Mouse (Mus musculus) ovary, postnatal 36 days (tissue): Measurements from ENCODE around the gene Cacna1i.
A peak's percentile ranks its signal among the peaks of the same experiment; 100 is the strongest.

ENCODE experiments used
- DNase-seq: peaks from one replicate; pipeline ENCODE4 v3.0.0; 2022; ENCODE audit warnings: low spot score, mixed read lengths

Cacna1i gene

GRCm38 (mm10) chr15:80271858-80272396 is 15.1 kb upstream of the Cacna1i start:
- no peak for DNase-seq

- DNase-seq = no peak
These were observed 9.9 kb upstream of the Cacna1i start for GRCm38 (mm10) chr15:80277107-80277506.

- DNase-seq = peak; percentile 68
These were observed 9.4 kb upstream of the Cacna1i start for GRCm38 (mm10) chr15:80277625-80278024.

GRCm38 (mm10) chr15:80278121-80278759 is 8.8 kb upstream of the Cacna1i start:
- DNase-seq = no peak

- no peak for DNase-seq
These were observed 8.0 kb upstream of the Cacna1i start for GRCm38 (mm10) chr15:80279053-80279452.

- no peak for DNase-seq
These were observed 6.4 kb upstream of the Cacna1i start for GRCm38 (mm10) chr15:80280646-80281045.

GRCm38 (mm10) chr15:80288036-80288435 is 998 bp downstream of the Cacna1i start:
- no peak for DNase-seq

GRCm38 (mm10) chr15:80289436-80289835 is 2.4 kb downstream of the Cacna1i start:
- DNase-seq = peak; percentile 70

GRCm38 (mm10) chr15:80297146-80297545 is 10.1 kb downstream of the Cacna1i start:
- no peak for DNase-seq

GRCm38 (mm10) chr15:80303779-80304178 is 16.7 kb downstream of the Cacna1i start:
- no peak for DNase-seq

GRCm38 (mm10) chr15:80304188-80304587 is 17.1 kb downstream of the Cacna1i start:
- no peak for DNase-seq

- DNase-seq = no peak
These were observed 19.1 kb downstream of the Cacna1i start for GRCm38 (mm10) chr15:80306146-80306545.

GRCm38 (mm10) chr15:80314731-80315130 is 27.7 kb downstream of the Cacna1i start:
- no peak for DNase-seq

- no peak for DNase-seq
These were observed 30.1 kb downstream of the Cacna1i start for GRCm38 (mm10) chr15:80316966-80317634.

GRCm38 (mm10) chr15:80317841-80318530 is 30.9 kb downstream of the Cacna1i start:
- no peak for DNase-seq

- DNase-seq = no peak
These were observed 31.7 kb downstream of the Cacna1i start for GRCm38 (mm10) chr15:80318543-80319255.

- no peak for DNase-seq
These were observed 32.3 kb downstream of the Cacna1i start for GRCm38 (mm10) chr15:80319315-80319714.

GRCm38 (mm10) chr15:80319921-80320320 is 32.9 kb downstream of the Cacna1i start:
- no peak for DNase-seq

GRCm38 (mm10) chr15:80325207-80325606 is 38.2 kb downstream of the Cacna1i start:
- DNase-seq = no peak

GRCm38 (mm10) chr15:80325756-80326155 is 38.7 kb downstream of the Cacna1i start:
- DNase-seq = no peak

- no peak for DNase-seq
These were observed 39.9 kb downstream of the Cacna1i start for GRCm38 (mm10) chr15:80326947-80327346.
